Mouse (Mus musculus) thymus, adult 2 months (tissue): ENCODE measurements at regions not wholly inside any gene's neighbourhood (a gene's known extent, or its start where the extent isn't known, plus 50 kb on each side); places are given as distances from the start of the nearest gene placed in this dataset.

Source experiments
- CTCF ChIP-seq: fragments of 200-500 bp; IDR thresholded peaks from 2 replicates; pipeline ENCODE4 v1.5.1; 2012; ENCODE audit warnings: mild to moderate bottlenecking, control low read depth, low read length, moderate library complexity, borderline replicate concordance; ENCODE audit not compliant: control insufficient read depth, poor library complexity, insufficient read depth; ENCODE audit errors: extremely low read depth
- POLR2A ChIP-seq: fragments of 200-500 bp; IDR thresholded peaks from 2 replicates; pipeline ENCODE4 v1.6.1; 2012; ENCODE audit warnings: mild to moderate bottlenecking, low read length, control low read depth, moderate library complexity; ENCODE audit not compliant: control insufficient read depth, poor library complexity, insufficient read depth; ENCODE audit errors: extremely low read depth

DNA sequence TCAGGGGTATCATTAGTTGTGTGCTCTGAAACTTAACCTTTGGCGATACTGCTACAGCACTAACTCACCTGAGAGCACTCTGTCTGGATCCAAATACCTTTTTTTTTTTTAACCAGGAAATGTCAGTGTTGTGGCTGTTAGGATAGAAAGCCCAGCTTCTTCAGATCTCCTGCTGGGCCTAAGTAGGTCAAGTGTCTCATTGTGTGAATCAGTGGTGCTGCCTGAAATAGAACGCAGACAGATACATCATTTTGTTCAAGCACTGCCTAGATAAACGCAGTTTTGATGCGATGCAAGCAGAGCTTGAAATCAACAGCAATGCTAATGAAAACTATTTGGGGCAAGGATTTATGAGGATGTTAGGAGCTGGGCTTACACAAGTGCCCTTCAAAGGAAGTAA lies 63.9 kb downstream of the Plk2 start:
- no peak for TF ChIP-seq POLR2A
- no peak for TF ChIP-seq CTCF
